Mouse (Mus musculus): ENCODE results near the gene Meis1. TPM values are rescaled to one million over a fixed set of nuclear protein-coding genes. Genes with fewer than 3 reads are reported as not detected.

Gene Meis1
- total RNA-seq, 1 experiment: 6.2 TPM

DNA sequence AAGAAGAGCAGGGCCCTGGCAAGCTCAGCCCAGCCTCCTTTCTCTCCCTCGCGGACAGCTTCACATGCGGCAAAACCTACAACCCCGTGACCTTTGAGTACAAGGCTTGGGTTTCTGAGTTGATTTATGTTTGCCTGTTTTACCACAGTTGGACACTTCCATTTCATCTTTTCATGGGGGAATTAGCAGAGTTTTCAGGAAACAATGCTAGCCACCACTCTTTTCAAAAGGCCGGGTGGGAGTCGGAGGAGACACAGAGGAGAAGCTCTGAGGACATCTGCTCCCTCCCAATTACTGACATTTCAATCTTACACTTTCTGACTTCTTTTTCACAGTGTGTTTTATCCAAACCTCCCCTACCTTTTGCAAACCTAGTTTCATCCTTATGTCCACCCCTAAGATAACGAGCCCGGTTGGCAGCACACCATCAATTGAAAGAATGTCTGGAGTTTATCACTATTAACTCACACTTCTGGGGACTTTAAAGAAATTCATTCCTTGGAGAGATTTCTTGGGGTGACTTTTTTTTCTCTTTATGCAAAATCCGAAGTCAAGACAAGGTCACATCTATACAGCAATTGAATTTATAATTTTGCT lies 133.0 kb downstream of the Meis1 start:
- no peaks in the 10 kb centered on the region for H3K4me1 ChIP-seq (ENCODE audit: control insufficient read depth in 2 of 2, insufficient read depth in 2 of 2, low read length in 2 of 2, poor library complexity in 1 of 2)
- no peaks in the 10 kb centered on the region for H3K9me3 ChIP-seq (ENCODE audit: control insufficient read depth, insufficient read depth, low read depth, low read length)
- no peaks in the 10 kb centered on the region for H3K36me3 ChIP-seq (ENCODE audit: control insufficient read depth, insufficient read depth, low read length, poor library complexity, severe bottlenecking)
- H3K4me3 ChIP-seq (ENCODE audit: insufficient read depth in 1 of 2, low read depth in 1 of 2, low read length in 2 of 2, poor library complexity in 1 of 2, severe bottlenecking in 1 of 2): no peak overlapping the region
- no peak for DNase-seq (ENCODE audit: low read depth, low spot score)
- in situ Hi-C loops (cut with MboI; ENCODE audit: low sequenced_read_pairs in 2 of 2, unreplicated experiment in 2 of 2): no loop called here
- TF ChIP-seq MAFK (IDR thresholded peaks at IDR 0.05; ENCODE audit: insufficient read depth, low read depth, low read length): no peak
- TF ChIP-seq ZC3H11A (IDR thresholded peaks at IDR 0.05; ENCODE audit: borderline replicate concordance, low read depth, low read length): no peak
- TF ChIP-seq HCFC1 (IDR thresholded peaks at IDR 0.05; ENCODE audit: borderline replicate concordance, insufficient read depth, low read length): no peak
- no peak for TF ChIP-seq CHD2 (IDR thresholded peaks at IDR 0.05; ENCODE audit: low read depth, low read length)
- TF ChIP-seq ZNF384 (IDR thresholded peaks at IDR 0.05; ENCODE audit: low read depth, low read length): no peak
- H3K27ac ChIP-seq (ENCODE audit: insufficient read depth, low read depth, low read length, poor library complexity, severe bottlenecking): no peak overlapping the region
- H3K9ac ChIP-seq (ENCODE audit: insufficient read depth, low read depth, low read length, poor library complexity, severe bottlenecking): no peak overlapping the region

GRCm38 (mm10) chr11:18885036-18885728 lies 133.6 kb downstream of the Meis1 start:
- H3K4me3 ChIP-seq (ENCODE audit: insufficient read depth in 1 of 2, low read depth in 1 of 2, low read length in 2 of 2, poor library complexity in 1 of 2, severe bottlenecking in 1 of 2): no peak overlapping the region
- no peaks in the 10 kb centered on the region for H3K36me3 ChIP-seq (ENCODE audit: control insufficient read depth, insufficient read depth, low read length, poor library complexity, severe bottlenecking)
- H3K27ac ChIP-seq (ENCODE audit: insufficient read depth, low read depth, low read length, poor library complexity, severe bottlenecking): no peak overlapping the region
- H3K9ac ChIP-seq (ENCODE audit: insufficient read depth, low read depth, low read length, poor library complexity, severe bottlenecking): no peak overlapping the region
- in situ Hi-C loops (cut with MboI; ENCODE audit: low sequenced_read_pairs in 2 of 2, unreplicated experiment in 2 of 2): no loop called here
- H3K4me1 ChIP-seq (ENCODE audit: control insufficient read depth in 2 of 2, insufficient read depth in 2 of 2, low read length in 2 of 2, poor library complexity in 1 of 2): no peaks in the 10 kb centered on the region
- no peaks in the 10 kb centered on the region for H3K9me3 ChIP-seq (ENCODE audit: control insufficient read depth, insufficient read depth, low read depth, low read length)
- no peak for TF ChIP-seq CHD2 (IDR thresholded peaks at IDR 0.05; ENCODE audit: low read depth, low read length)
- no peak for TF ChIP-seq ZC3H11A (IDR thresholded peaks at IDR 0.05; ENCODE audit: borderline replicate concordance, low read depth, low read length)
- TF ChIP-seq MAFK (IDR thresholded peaks at IDR 0.05; ENCODE audit: insufficient read depth, low read depth, low read length): no peak
- no peak for TF ChIP-seq HCFC1 (IDR thresholded peaks at IDR 0.05; ENCODE audit: borderline replicate concordance, insufficient read depth, low read length)
- TF ChIP-seq ZNF384 (IDR thresholded peaks at IDR 0.05; ENCODE audit: low read depth, low read length): no peak
- DNase-seq (ENCODE audit: low read depth, low spot score): no peak

DNA sequence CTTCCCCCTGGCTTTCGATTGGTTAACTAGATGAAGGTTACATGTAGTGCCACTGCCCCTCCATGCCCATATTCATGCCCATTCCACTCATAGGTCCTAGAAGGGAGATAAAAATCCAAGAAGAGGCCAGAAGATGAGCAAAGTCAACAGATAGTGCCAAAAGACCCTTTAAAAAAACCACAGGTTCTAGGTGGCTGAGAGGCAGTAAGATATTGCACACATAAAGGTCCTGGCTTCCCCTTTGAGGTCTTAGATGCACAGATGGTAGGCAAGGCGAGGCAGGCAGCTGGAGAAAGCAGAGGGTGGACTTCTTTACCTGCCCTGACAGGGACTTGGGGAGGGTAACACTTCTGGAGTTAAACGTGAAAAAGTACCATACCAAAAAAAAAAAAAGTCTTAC lies 134.8 kb downstream of the Meis1 start:
- DNase-seq (ENCODE audit: low read depth, low spot score): no peak
- TF ChIP-seq HCFC1 (IDR thresholded peaks at IDR 0.05; ENCODE audit: borderline replicate concordance, insufficient read depth, low read length) (no peak), MAFK (IDR thresholded peaks at IDR 0.05; ENCODE audit: insufficient read depth, low read depth, low read length) (no peak), ZC3H11A (IDR thresholded peaks at IDR 0.05; ENCODE audit: borderline replicate concordance, low read depth, low read length) (no peak), CHD2 (IDR thresholded peaks at IDR 0.05; ENCODE audit: low read depth, low read length) (no peak), ZNF384 (IDR thresholded peaks at IDR 0.05; ENCODE audit: low read depth, low read length) (no peak)
- Histone ChIP-seq H3K27ac (ENCODE audit: insufficient read depth, low read depth, low read length, poor library complexity, severe bottlenecking) (no peak overlapping the region), H3K36me3 (ENCODE audit: control insufficient read depth, insufficient read depth, low read length, poor library complexity, severe bottlenecking) (no peaks in the 10 kb centered on the region), H3K9me3 (ENCODE audit: control insufficient read depth, insufficient read depth, low read depth, low read length) (no peaks in the 10 kb centered on the region), H3K4me3 (ENCODE audit: insufficient read depth in 1 of 2, low read depth in 1 of 2, low read length in 2 of 2, poor library complexity in 1 of 2, severe bottlenecking in 1 of 2) (no peak overlapping the region), H3K4me1 (ENCODE audit: control insufficient read depth in 2 of 2, insufficient read depth in 2 of 2, low read length in 2 of 2, poor library complexity in 1 of 2) (no peaks in the 10 kb centered on the region), H3K9ac (ENCODE audit: insufficient read depth, low read depth, low read length, poor library complexity, severe bottlenecking) (no peak overlapping the region)
- in situ Hi-C loops (cut with MboI; ENCODE audit: low sequenced_read_pairs in 2 of 2, unreplicated experiment in 2 of 2): no loop called here

- Histone ChIP-seq H3K36me3 (ENCODE audit: control insufficient read depth, insufficient read depth, low read length, poor library complexity, severe bottlenecking) (no peaks in the 10 kb centered on the region), H3K4me1 (ENCODE audit: control insufficient read depth in 2 of 2, insufficient read depth in 2 of 2, low read length in 2 of 2, poor library complexity in 1 of 2) (no peaks in the 10 kb centered on the region), H3K4me3 (ENCODE audit: insufficient read depth in 1 of 2, low read depth in 1 of 2, low read length in 2 of 2, poor library complexity in 1 of 2, severe bottlenecking in 1 of 2) (no peak overlapping the region), H3K9me3 (ENCODE audit: control insufficient read depth, insufficient read depth, low read depth, low read length) (no peaks in the 10 kb centered on the region), H3K27ac (ENCODE audit: insufficient read depth, low read depth, low read length, poor library complexity, severe bottlenecking) (no peak overlapping the region), H3K9ac (ENCODE audit: insufficient read depth, low read depth, low read length, poor library complexity, severe bottlenecking) (no peak overlapping the region)
- in situ Hi-C loops (cut with MboI; ENCODE audit: low sequenced_read_pairs in 2 of 2, unreplicated experiment in 2 of 2): no loop called here
- no peak for DNase-seq (ENCODE audit: low read depth, low spot score)
- TF ChIP-seq ZNF384 (IDR thresholded peaks at IDR 0.05; ENCODE audit: low read depth, low read length) (no peak), CHD2 (IDR thresholded peaks at IDR 0.05; ENCODE audit: low read depth, low read length) (no peak), HCFC1 (IDR thresholded peaks at IDR 0.05; ENCODE audit: borderline replicate concordance, insufficient read depth, low read length) (no peak), ZC3H11A (IDR thresholded peaks at IDR 0.05; ENCODE audit: borderline replicate concordance, low read depth, low read length) (no peak), MAFK (IDR thresholded peaks at IDR 0.05; ENCODE audit: insufficient read depth, low read depth, low read length) (no peak)
Measured at GRCm38 (mm10) chr11:18883507-18883881, 135.3 kb downstream of the Meis1 start.

Measured in ES-E14 (cell line).